Mouse (Mus musculus) heart, embryonic 15.5 days (tissue): Measurements from ENCODE around the gene Tgm1. TPM values are rescaled to one million over a fixed set of nuclear protein-coding genes. Genes with fewer than 3 reads are reported as not detected.
A peak's percentile ranks its signal among the peaks of the same experiment; 100 is the strongest.
"Not testable (repeated sequence)": the region's sequence is repeated elsewhere in the genome, so short reads cannot be mapped to it uniquely, and the experiment has no call there.

Experiments used
- ATAC-seq: fragments of 200-750 bp; cut with Nextera tagmentation; replicated peaks from 2 replicates; pipeline ENCODE4 v1.8.0; 2017; ENCODE audit warnings: low read depth, moderate TSS enrichment; ENCODE audit not compliant: insufficient number of reproducible peaks, insufficient read depth, low FRiP score
- H3K27ac ChIP-seq: fragments of 300-500 bp; sonication (generic); 2 replicates; pipeline ENCODE4 v1.5.1; 2015; ENCODE audit warnings: mild to moderate bottlenecking, inconsistent platforms
- H3K27me3 ChIP-seq: fragments of 300-500 bp; sonication (generic); 2 replicates; pipeline ENCODE4 v1.6.1; 2015; ENCODE audit warnings: inconsistent platforms
- H3K36me3 ChIP-seq: fragments of 300-500 bp; sonication (generic); 2 replicates; pipeline ENCODE4 v1.6.1; 2015; ENCODE audit warnings: mild to moderate bottlenecking, inconsistent platforms
- H3K4me1 ChIP-seq: fragments of 300-500 bp; sonication (generic); replicated peaks from 2 replicates; pipeline ENCODE4 v1.6.1; 2015; ENCODE audit warnings: inconsistent platforms
- H3K4me2 ChIP-seq: fragments of 300-500 bp; sonication (generic); 2 replicates; pipeline ENCODE4 v1.6.1; 2015; ENCODE audit warnings: inconsistent platforms, mild to moderate bottlenecking, moderate library complexity
- H3K4me3 ChIP-seq: fragments of 300-500 bp; sonication (generic); 2 replicates; pipeline ENCODE4 v1.5.1; 2015; ENCODE audit warnings: mild to moderate bottlenecking, inconsistent platforms
- H3K9ac ChIP-seq: fragments of 300-500 bp; sonication (generic); 2 replicates; pipeline ENCODE4 v1.6.1; 2015; ENCODE audit warnings: mild to moderate bottlenecking, inconsistent platforms
- H3K9me3 ChIP-seq: fragments of 300-500 bp; sonication (generic); replicated peaks from 2 replicates; pipeline ENCODE4 v1.6.1; 2016; ENCODE audit warnings: inconsistent platforms
- WGBS: fragments of 180-500 bp; shearing (Covaris S2); methylation state at CpG from one replicate; pipeline ENCODE4 v1.1.7; 2015; ENCODE audit warnings: mixed read lengths; 5-methylcytosine and 5-hydroxymethylcytosine counted together
- polyA plus RNA-seq: library from polyadenylated mRNA; unstranded; fragments of >200 nt; fragmentation: Nextera tagmentation; extraction: Ambion mirVana; gene quantifications from 2 replicates; pipeline ENCODE4 v1.2.1, GENCODE M21; 2015

The Tgm1 gene
- 0.20 and 0.60 TPM in 2 replicates for polyA plus RNA-seq

DNA sequence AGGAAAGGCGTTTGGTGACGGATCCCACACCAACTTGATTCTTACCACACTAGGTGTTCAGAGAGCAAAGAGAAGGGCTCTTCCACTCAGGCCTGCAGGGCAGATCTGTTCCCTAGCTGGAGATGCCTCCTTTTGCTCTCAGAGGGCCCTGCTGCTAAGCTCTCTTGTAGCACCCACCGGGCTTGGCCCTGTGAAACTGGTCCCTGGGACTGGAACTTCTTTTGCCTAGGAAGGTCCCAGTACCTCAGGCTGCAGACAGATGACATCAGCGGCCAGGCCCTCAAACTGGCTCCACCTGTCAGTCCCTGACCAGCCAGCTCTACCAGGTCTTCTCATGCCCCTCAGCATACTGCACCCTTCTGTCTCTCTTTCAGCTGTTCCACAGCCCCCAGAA lies at the start of gene Tgm1:
Gene Tgm1 (minus strand): TSS at position 198 of the 394 bp plus-strand sequence.
- Histone ChIP-seq H3K36me3 (peaks cover 10% of the 10 kb centered on the region; the same call in 1 of the 2 replicates), H3K4me2 (peak within 1 kb of the TSS; percentile 56), H3K27me3 (peaks cover 20% of the 10 kb centered on the region), H3K27ac (no peak within 1 kb of the TSS), H3K9ac (no peak within 1 kb of the TSS), H3K4me1 (peaks cover 11% of the 10 kb centered on the region), H3K9me3 (no peaks in the 10 kb centered on the region), H3K4me3 (peak within 1 kb of the TSS; percentile 28)
- 25% methylated on average over 4 of the region's 4 CpGs for WGBS
- ATAC-seq = no peak

DNA sequence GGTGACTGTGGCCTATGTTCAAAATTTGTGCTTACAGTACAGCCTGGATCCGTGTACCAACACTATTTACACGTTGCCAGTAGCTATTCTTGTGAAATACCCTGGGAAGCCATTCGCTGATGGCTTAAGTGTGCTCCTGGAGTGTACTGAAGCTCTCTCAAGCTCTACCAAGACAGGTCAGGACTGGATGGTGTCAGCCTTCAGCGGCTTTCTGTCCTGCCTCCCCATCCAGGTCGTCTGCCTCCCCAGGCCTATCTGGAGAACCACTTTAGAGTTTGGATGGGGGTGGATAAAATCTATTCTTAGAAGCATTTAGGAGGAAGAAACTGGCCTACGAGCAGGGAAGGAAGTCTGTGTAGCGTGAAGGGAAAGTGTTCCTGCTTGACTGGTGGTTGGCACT lies 49.4 kb upstream of the Tgm1 start:
- H3K4me2 ChIP-seq = peak overlapping the region; percentile 97; the same call in 1 of the 2 replicates
- no peak for ATAC-seq

DNA sequence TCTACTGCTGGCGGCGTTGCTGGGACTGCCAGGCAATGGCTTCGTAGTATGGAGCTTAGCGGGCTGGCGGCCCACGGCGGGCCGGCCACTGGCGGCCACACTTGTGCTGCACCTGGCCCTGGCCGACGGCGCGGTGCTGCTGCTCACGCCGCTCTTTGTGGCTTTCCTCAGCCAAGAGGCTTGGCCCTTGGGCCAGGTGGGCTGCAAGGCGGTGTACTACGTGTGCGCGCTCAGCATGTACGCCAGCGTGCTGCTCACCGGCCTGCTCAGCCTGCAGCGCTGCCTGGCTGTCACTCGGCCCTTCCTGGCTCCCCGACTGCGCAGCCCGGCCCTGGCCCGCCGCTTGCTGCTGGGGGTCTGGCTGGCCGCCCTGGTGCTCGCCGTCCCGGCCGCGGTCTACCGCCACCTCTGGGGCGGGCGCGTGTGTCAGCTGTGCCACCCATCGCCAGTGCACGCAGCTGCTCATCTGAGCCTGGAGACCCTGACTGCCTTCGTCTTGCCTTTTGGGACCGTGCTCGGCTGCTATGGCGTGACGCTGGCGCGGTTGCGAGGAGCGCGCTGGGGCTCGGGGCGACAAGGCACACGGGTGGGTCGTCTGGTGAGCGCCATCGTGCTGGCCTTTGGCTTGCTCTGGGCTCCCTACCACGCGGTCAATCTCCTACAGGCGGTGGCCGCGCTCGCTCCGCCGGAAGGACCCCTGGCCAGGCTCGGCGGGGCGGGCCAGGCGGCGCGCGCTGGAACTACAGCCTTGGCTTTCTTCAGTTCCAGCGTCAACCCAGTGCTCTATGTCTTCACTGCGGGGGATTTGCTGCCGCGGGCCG lies 48.5 kb upstream of the Tgm1 start:
- no peaks in the 10 kb centered on the region for H3K9me3 ChIP-seq
- peak; percentile 56 for ATAC-seq

More for the DNA sequence above, 49.4 kb upstream of the Tgm1 start:
- H3K4me3 ChIP-seq = no peak overlapping the region; the same call in 1 of the 2 replicates
- no peak overlapping the region for H3K9ac ChIP-seq
- peaks cover 33% of the 10 kb centered on the region for H3K27me3 ChIP-seq
- H3K9me3 ChIP-seq = no peaks in the 10 kb centered on the region
- peaks cover 41% of the 10 kb centered on the region for H3K4me1 ChIP-seq
- no peaks in the 10 kb centered on the region for H3K36me3 ChIP-seq
- WGBS = 22% methylated on average over 7 of the region's 7 CpGs
- H3K27ac ChIP-seq = peak overlapping the region; percentile 44

DNA sequence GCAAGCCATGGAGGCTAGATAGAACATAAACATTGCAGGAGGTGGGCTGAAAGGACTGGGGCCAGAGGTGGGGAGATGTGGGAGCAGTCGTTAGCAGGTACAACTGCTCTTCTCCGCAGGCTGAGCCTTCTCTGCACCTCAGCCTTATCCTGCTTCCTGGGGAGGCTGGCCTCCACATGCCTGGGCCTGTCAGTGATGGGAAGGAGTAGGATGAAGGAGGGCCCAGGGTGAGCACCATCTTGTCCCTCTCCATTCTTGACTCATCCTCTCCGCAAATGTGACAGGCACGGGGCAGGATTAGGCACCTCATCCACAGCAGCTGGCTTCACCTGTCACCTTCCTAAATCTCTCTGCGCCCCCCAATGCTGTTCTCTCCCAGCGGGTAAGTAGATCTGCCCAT lies 47.4 kb upstream of the Tgm1 start, which contains the start of gene Ltb4r2:
Gene Ltb4r2 (plus strand): TSS at position 266 of the 400 bp plus-strand sequence.
- Histone ChIP-seq H3K4me3 (peak within 1 kb of the TSS; percentile 51), H3K9me3 (no peaks in the 10 kb centered on the region), H3K4me1 (peaks cover 36% of the 10 kb centered on the region), H3K4me2 (peak within 1 kb of the TSS; percentile 97), H3K27ac (no peak within 1 kb of the TSS), H3K36me3 (no peaks in the 10 kb centered on the region), H3K9ac (peak within 1 kb of the TSS; percentile 54), H3K27me3 (peaks cover 18% of the 10 kb centered on the region)
- WGBS = 78% methylated on average over 6 of the region's 6 CpGs
- ATAC-seq = no peak

More for the DNA sequence above, 48.5 kb upstream of the Tgm1 start:
- Histone ChIP-seq H3K36me3 (no peaks in the 10 kb centered on the region), H3K4me2 (peak overlapping the region; percentile 97), H3K4me3 (peak overlapping the region; percentile 51), H3K4me1 (peaks cover 37% of the 10 kb centered on the region), H3K27ac (peak overlapping the region; percentile 44), H3K27me3 (peaks cover 26% of the 10 kb centered on the region), H3K9ac (peak overlapping the region; percentile 54)
- WGBS = under 1% methylated on average over 77 of the region's 77 CpGs

DNA sequence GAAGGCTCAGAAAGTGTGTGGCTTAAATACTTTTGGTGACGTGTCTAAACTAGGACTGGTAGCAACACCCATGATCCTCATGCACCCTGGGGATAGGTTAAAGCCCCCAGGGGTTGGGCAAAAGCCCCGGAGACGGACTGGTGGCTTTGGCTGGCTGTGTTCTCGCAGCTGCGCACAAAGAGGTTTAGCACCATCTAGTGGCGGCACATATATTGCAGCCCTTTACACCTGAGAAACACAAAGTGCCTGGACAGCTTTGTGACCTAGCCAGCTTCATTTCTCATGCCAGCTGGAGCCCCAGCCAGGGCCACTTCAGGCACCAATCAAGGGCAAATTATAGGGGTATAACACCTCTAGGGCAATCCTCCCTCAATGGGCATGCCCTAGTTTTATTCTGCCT lies 46.4 kb upstream of the Tgm1 start:
- peak overlapping the region; percentile 28 for H3K4me3 ChIP-seq
- not testable (repeated sequence) for ATAC-seq

DNA sequence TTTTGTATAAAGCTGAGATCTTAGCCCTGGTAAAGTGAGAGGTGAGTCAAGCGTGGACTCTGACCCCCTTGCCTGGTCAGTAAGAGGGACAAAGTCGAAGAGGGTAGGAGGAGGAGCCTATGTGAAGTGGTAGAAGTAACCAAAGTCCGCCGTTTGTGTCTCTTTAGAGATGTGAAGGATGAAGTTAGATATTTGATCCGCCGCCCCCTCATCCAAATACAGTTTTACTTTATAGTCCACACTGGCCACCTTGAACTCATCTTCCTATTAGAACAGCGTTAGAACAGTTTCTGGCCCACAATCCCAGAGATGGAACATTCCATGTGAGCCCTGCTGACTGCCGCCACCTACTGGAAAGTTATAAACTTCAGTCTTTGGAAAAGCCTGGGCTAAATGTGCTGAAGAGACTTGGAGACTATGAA lies 44.6 kb upstream of the Tgm1 start, which contains the start of gene Cideb:
Gene Cideb (minus strand): TSS at position 96 of the 422 bp plus-strand sequence.
- Histone ChIP-seq H3K27ac (no peak within 1 kb of the TSS), H3K4me1 (peaks cover 33% of the 10 kb centered on the region), H3K36me3 (peaks cover 23% of the 10 kb centered on the region), H3K4me3 (no peak within 1 kb of the TSS), H3K9ac (no peak within 1 kb of the TSS), H3K9me3 (no peaks in the 10 kb centered on the region), H3K27me3 (peaks cover 12% of the 10 kb centered on the region), H3K4me2 (peak within 1 kb of the TSS; percentile 14; the same call in 1 of the 2 replicates)
- no peak for ATAC-seq
- WGBS = 16% methylated on average over 8 of the region's 8 CpGs

More for the DNA sequence above, 46.4 kb upstream of the Tgm1 start:
- Histone ChIP-seq H3K9ac (0 out of 2 replicates have a peak overlapping the region, but pooled peaks have one; percentile 30), H3K4me2 (peak overlapping the region; percentile 54), H3K4me1 (peaks cover 36% of the 10 kb centered on the region), H3K27me3 (peaks cover 18% of the 10 kb centered on the region)
- 0% methylated on average over 6 of the region's 6 CpGs for WGBS
- H3K36me3 ChIP-seq, H3K27ac ChIP-seq, H3K9me3 ChIP-seq: not testable (repeated sequence)

DNA sequence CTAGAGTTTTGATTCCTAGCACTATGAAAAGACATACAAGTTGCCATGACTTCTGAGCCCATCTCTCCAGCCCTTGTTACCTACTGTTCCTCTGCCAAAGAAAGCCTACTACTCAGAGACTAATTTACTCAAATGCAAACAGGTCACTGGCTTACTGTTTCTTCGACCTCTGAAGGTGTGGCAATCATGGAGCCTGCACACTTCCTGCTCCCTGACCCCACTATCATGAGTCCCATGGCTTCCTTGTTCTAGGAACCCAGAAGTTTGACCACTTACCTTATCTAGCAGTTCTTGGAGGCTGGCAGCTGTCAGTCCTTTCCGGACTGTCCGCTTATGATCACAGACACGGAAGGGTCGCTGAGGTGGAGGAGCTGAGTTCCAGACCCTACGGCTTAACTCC lies 43.8 kb upstream of the Tgm1 start:
- peaks cover 25% of the 10 kb centered on the region for H3K4me1 ChIP-seq
- no peak overlapping the region for H3K4me2 ChIP-seq
- no peaks in the 10 kb centered on the region for H3K9me3 ChIP-seq
- no peak overlapping the region for H3K4me3 ChIP-seq
- H3K36me3 ChIP-seq = peaks cover 31% of the 10 kb centered on the region
- H3K27ac ChIP-seq = no peak overlapping the region
- WGBS = 34% methylated on average over 6 of the region's 6 CpGs
- no peak overlapping the region for H3K9ac ChIP-seq
- peaks cover 12% of the 10 kb centered on the region for H3K27me3 ChIP-seq
- no peak for ATAC-seq

DNA sequence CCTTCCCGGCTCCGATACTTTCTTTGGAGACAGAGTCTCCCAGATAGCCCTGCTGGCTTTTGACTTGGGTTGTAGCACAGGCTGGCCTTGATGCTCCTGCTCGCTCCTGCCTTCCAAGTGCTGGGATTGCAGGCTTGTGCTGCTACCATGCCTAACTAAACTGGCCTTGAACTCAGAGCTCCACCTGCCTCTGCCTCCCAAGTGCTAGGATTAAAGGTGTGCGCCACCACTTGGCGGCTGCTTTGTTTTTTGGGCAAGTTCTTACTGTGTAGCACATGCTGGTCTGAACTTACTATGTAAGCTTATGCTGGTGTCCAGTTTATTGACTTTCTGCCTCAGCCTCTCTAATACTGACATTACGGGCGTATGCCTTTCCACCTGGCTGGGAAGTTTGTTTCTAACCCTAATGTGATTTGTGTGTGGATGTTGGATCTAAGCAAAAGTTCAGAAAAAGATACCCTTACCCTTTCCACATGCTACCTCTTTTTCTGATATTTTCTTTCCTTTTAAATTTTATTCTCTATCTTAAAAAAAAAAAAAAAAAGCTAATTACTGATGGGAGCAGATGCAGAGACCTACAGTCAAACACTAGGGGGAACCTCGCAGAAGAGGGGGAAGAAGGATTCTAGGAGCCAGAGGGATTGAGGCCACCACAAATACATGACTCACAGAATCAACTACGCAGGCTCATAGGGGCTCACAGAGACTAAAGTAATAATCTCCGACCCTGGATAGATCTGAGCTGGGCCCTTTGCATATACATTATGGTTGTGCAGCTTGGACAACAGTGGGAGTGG lies 33.5 kb upstream of the Tgm1 start:
- Histone ChIP-seq H3K4me1 (peaks cover 30% of the 10 kb centered on the region), H3K27ac (no peak overlapping the region), H3K27me3 (no peaks in the 10 kb centered on the region), H3K36me3 (peaks cover 37% of the 10 kb centered on the region), H3K4me2 (peak overlapping the region; percentile 92; the same call in 1 of the 2 replicates), H3K9ac (no peak overlapping the region), H3K4me3 (peak overlapping the region; percentile 94), H3K9me3 (no peaks in the 10 kb centered on the region)
- WGBS = 86% methylated on average over 10 of the region's 10 CpGs
- no peak for ATAC-seq

DNA sequence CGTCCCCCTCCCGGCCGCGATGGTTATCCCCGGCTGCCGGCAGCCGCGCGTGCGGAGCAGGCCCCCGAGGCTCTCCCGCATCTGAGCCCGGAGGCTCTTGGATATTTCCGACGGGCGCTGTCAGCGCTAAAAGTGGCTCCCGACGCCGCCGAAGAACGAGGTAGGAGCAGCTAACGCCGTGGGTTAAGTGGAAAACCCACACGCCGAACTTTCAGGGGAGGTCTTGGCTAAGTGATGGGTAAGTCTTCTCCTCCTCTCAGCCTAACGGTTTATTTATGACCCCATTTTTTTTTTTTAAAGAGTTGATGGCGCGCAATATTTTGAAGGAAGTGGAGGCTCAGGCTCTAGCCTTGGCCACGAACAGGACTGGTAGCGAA lies 32.1 kb upstream of the Tgm1 start:
- Histone ChIP-seq H3K4me2 (peak overlapping the region; percentile 92), H3K27me3 (no peaks in the 10 kb centered on the region), H3K36me3 (peaks cover 35% of the 10 kb centered on the region), H3K4me1 (peaks cover 30% of the 10 kb centered on the region), H3K27ac (peak overlapping the region; percentile 59), H3K9ac (peak overlapping the region; percentile 92), H3K9me3 (no peaks in the 10 kb centered on the region), H3K4me3 (peak overlapping the region; percentile 94)
- no peak for ATAC-seq
- WGBS = under 1% methylated on average over 31 of the region's 31 CpGs

DNA sequence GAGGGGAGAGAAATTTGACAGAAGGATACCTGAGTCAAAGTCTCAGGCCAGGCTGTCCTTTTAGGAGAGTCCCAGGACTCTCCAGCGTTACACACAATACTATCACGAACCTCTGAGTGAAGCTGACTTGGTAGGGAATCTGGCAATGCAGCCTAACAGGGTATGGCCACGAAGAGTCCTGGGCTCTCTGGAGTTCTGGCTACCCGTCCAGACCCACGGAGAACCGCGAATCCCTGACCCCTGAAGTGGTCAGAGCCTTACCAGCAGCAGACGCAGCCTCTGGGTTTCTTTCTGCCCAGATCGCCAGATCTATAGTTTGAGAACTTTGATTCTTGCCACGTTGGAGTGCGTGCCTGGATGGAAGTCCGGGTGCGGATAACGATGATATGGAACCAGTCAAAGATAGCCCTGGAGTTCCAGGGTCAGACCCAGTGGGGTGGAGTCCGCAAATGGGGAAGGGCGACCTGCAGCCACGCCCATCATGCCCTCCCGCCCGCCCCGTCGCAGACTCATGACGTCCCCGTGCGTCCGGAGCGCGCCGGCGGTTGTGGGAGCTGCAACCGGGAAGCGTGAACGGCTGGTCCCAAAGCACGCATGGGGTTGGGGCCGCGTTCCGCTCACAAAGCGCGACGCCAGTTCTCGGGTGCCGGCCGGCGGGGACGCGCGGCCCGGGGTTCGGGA lies 31.6 kb upstream of the Tgm1 start, which contains the start of the genes Dhrs1 and Nop9:
Gene Dhrs1 (minus strand): TSS at position 511 of the 681 bp plus-strand sequence.
Gene Nop9 (plus strand): TSS at position 514 of the 681 bp plus-strand sequence.
- Histone ChIP-seq H3K36me3 (peaks cover 33% of the 10 kb centered on the region), H3K4me2 (peak within 1 kb of the TSS; percentile 92), H3K27me3 (no peaks in the 10 kb centered on the region), H3K4me3 (peak within 1 kb of the TSS; percentile 94), H3K27ac (peak within 1 kb of the TSS; percentile 65), H3K9me3 (no peaks in the 10 kb centered on the region), H3K9ac (peak within 1 kb of the TSS; percentile 92), H3K4me1 (peaks cover 30% of the 10 kb centered on the region)
- peak; percentile 82 for ATAC-seq
- WGBS = 1% methylated on average over 48 of the region's 48 CpGs
